Mouse (Mus musculus): ENCODE data around the gene Slc2a4. TPM values are rescaled to one million over a fixed set of nuclear protein-coding genes. Genes with fewer than 3 reads are reported as not detected.
"Not testable (repeated sequence)": the region's sequence is repeated elsewhere in the genome, so short reads cannot be mapped to it uniquely, and the experiment has no call there.

Slc2a4 gene
- polyA plus RNA-seq, 1 experiment, result 2.7 TPM

DNA sequence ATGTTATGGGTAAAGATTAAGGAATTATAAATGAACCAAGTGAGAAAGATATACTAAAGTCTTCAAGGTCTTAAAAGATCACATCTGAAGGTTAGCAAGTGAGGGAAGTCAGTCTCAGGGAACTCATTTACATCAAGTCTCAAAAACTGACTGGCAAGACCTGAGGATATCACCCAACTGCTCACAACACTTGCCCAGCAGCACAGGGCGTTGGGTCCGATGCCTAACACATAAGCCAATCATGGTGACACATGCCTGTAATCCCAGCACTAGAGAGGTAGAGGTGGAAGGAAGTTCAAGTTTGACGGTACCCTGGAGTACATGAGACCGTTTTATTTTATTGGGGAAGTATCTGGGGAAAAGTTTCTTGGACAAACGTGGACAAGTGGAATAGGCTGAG is 29.9 kb downstream of the Slc2a4 start:
- H3K4me3 ChIP-seq (ENCODE audit: low read depth, low read length), result no peak overlapping the region
- TF ChIP-seq CTCF (IDR thresholded peaks at IDR 0.05; ENCODE audit: low read depth, low read length), result no peak
- no peak for TF ChIP-seq POLR2A (IDR thresholded peaks at IDR 0.05; ENCODE audit: insufficient read depth, low read length)
- no peak for TF ChIP-seq EP300 (IDR thresholded peaks at IDR 0.05; ENCODE audit: insufficient read depth, low read depth, low read length)
- peaks cover 39% of the 10 kb centered on the region for H3K36me3 ChIP-seq (ENCODE audit: control insufficient read depth, insufficient read depth, low read length, poor library complexity, severe bottlenecking)
- H3K9me3 ChIP-seq (replicated peaks; ENCODE audit: control insufficient read depth, insufficient read depth, low read length, poor library complexity, severe bottlenecking), result no peaks in the 10 kb centered on the region
- no peak overlapping the region for H3K27ac ChIP-seq (ENCODE audit: insufficient read depth, low read length)
- peaks cover 2% of the 10 kb centered on the region for H3K4me1 ChIP-seq (ENCODE audit: control insufficient read depth, insufficient read depth, low read length)
- no peaks in the 10 kb centered on the region for H3K27me3 ChIP-seq (ENCODE audit: control insufficient read depth, insufficient read depth, low read length, poor library complexity, severe bottlenecking)
- H3K9ac ChIP-seq (ENCODE audit: low read depth, poor library complexity, severe bottlenecking), result no peak overlapping the region

DNA sequence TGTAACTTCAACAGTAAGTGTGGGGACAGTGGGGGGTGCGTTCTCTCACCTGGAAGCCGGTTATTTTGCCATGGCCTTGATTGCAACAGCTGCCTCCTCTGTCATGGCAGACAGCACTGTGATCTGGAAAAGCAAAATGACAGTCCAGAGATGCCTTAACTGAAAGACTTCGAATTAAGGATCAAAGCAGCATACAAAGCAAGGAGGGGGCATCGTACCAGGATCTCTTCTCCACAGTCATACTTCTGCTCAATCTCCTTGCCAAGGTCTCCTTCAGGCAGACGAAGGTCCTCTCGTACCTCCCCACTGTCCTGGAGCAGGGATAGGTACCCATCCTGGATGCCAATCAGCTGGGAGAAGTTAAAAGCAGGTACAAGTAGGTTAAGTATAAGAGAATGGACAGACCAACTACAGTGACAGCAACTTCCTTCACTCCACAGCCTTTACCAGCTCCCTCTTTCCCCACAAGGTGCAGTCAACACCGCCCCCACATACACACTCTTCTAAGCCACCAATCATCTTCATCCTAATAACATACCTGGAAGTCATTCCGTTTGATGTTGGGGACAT is 30.5 kb downstream of the Slc2a4 start:
- peaks cover 2% of the 10 kb centered on the region for H3K4me1 ChIP-seq (ENCODE audit: control insufficient read depth, insufficient read depth, low read length)
- no peaks in the 10 kb centered on the region for H3K9me3 ChIP-seq (replicated peaks; ENCODE audit: control insufficient read depth, insufficient read depth, low read length, poor library complexity, severe bottlenecking)
- no peak for TF ChIP-seq POLR2A (IDR thresholded peaks at IDR 0.05; ENCODE audit: insufficient read depth, low read length)
- TF ChIP-seq CTCF (IDR thresholded peaks at IDR 0.05; ENCODE audit: low read depth, low read length), result no peak
- no peak for TF ChIP-seq EP300 (IDR thresholded peaks at IDR 0.05; ENCODE audit: insufficient read depth, low read depth, low read length)
- no peak overlapping the region for H3K27ac ChIP-seq (ENCODE audit: insufficient read depth, low read length)
- no peak overlapping the region for H3K9ac ChIP-seq (ENCODE audit: low read depth, poor library complexity, severe bottlenecking)
- no peaks in the 10 kb centered on the region for H3K27me3 ChIP-seq (ENCODE audit: control insufficient read depth, insufficient read depth, low read length, poor library complexity, severe bottlenecking)
- H3K4me3 ChIP-seq (ENCODE audit: low read depth, low read length), result no peak overlapping the region
- H3K36me3 ChIP-seq (ENCODE audit: control insufficient read depth, insufficient read depth, low read length, poor library complexity, severe bottlenecking), result peaks cover 39% of the 10 kb centered on the region

DNA sequence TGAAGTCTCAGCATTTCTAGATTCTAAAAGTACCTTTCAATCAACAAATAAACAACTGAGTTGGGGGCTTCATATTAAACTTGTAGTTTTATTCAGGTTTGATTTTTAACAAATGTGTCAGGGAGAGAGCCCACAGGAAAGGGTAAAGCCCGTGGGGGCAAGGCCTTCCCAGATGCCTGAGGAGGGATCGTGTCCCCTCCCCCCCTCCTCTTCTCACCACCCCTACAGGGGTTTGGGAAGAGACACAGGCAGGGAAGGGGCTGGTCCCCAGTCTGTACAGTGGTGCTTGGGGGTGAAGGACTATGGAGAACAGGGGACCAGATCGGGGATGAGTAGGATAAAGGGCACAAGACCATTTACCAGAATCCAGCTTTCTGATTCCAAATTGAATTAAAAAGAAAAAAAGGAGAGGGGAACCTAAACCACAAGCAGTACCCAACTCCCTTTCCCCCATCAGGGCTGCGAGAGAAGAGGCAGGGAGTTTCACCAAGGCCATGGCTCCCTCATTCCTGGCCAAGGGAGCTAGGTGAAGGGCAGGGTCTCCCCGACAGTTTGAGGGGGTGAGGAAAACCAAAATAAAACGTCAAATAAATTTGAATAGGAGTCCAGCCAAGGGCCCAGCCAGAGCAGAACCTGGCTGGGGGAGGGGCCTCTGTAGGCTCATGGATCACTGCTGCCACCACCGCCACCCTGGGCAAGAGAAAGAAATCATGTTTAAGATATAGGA is 31.2 kb downstream of the Slc2a4 start:
- H3K9ac ChIP-seq (ENCODE audit: low read depth, poor library complexity, severe bottlenecking); H3K4me3 ChIP-seq (ENCODE audit: low read depth, low read length); H3K27ac ChIP-seq (ENCODE audit: insufficient read depth, low read length); H3K4me1 ChIP-seq (ENCODE audit: control insufficient read depth, insufficient read depth, low read length); H3K27me3 ChIP-seq (ENCODE audit: control insufficient read depth, insufficient read depth, low read length, poor library complexity, severe bottlenecking); H3K9me3 ChIP-seq (replicated peaks; ENCODE audit: control insufficient read depth, insufficient read depth, low read length, poor library complexity, severe bottlenecking): not testable (repeated sequence)
- H3K36me3 ChIP-seq (ENCODE audit: control insufficient read depth, insufficient read depth, low read length, poor library complexity, severe bottlenecking), result peaks cover 39% of the 10 kb centered on the region

DNA sequence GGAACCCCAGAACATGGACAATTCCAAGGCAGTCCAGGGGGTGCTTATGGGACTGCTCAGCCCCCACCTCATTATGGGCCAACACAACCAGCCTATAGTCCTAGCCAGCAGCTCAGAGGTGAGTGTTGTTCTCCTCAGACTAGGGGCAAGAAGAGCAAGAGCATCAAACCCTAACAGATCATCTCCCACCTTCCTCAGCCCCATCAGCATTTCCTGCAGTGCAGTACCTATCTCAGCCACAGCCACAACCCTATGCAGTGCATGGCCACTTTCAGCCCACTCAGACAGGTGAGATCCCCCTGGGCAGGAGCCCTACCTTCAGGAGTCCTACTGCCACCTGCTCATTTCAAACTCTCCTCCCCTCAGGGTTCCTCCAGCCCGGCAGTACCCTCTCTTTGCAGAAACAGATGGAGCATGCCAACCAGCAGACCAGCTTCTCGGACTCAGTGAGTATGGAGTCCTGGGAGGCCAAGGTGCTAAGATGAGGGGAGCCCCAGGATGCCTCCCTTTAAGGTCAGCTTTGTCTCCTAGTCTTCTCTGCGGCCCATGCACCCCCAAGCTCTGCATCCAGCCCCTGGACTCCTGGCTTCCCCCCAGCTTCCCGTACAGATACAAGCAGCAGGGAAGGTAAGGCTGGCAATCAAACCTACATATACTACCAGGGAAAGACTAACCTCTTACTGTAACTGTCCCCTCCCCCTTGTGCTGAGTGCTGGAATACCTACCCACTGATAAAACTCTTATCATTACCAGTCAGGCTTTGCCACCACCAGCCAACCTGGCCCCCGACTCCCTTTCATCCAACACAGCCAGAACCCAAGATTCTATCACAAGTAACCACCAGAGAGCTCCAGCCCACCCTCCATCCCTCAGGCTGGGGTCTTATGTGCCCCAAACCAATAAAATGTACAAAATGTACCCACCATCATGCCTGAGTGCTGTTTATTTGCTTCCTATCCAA is 32.0 kb downstream of the Slc2a4 start:
- H3K9me3 ChIP-seq (replicated peaks; ENCODE audit: control insufficient read depth, insufficient read depth, low read length, poor library complexity, severe bottlenecking), result no peaks in the 10 kb centered on the region
- no peak overlapping the region for H3K4me3 ChIP-seq (ENCODE audit: low read depth, low read length)
- peaks cover 2% of the 10 kb centered on the region for H3K4me1 ChIP-seq (ENCODE audit: control insufficient read depth, insufficient read depth, low read length)
- no peaks in the 10 kb centered on the region for H3K27me3 ChIP-seq (ENCODE audit: control insufficient read depth, insufficient read depth, low read length, poor library complexity, severe bottlenecking)
- H3K27ac ChIP-seq (ENCODE audit: insufficient read depth, low read length), result no peak overlapping the region
- H3K9ac ChIP-seq (ENCODE audit: low read depth, poor library complexity, severe bottlenecking), result no peak overlapping the region
- TF ChIP-seq POLR2A (IDR thresholded peaks at IDR 0.05; ENCODE audit: insufficient read depth, low read length), result no peak
- TF ChIP-seq CTCF (IDR thresholded peaks at IDR 0.05; ENCODE audit: low read depth, low read length), result no peak
- no peak for TF ChIP-seq EP300 (IDR thresholded peaks at IDR 0.05; ENCODE audit: insufficient read depth, low read depth, low read length)
- peaks cover 43% of the 10 kb centered on the region for H3K36me3 ChIP-seq (ENCODE audit: control insufficient read depth, insufficient read depth, low read length, poor library complexity, severe bottlenecking)

GRCm38 (mm10) chr11:69914917-69915430 is 33.0 kb downstream of the Slc2a4 start:
- Histone ChIP-seq H3K4me1 (ENCODE audit: control insufficient read depth, insufficient read depth, low read length) (peaks cover 2% of the 10 kb centered on the region), H3K27me3 (ENCODE audit: control insufficient read depth, insufficient read depth, low read length, poor library complexity, severe bottlenecking) (no peaks in the 10 kb centered on the region)

More at GRCm38 (mm10) chr11:69914917-69915430, 33.0 kb downstream of the Slc2a4 start:
- peaks cover 44% of the 10 kb centered on the region for H3K36me3 ChIP-seq (ENCODE audit: control insufficient read depth, insufficient read depth, low read length, poor library complexity, severe bottlenecking)
- no peak overlapping the region for H3K4me3 ChIP-seq (ENCODE audit: low read depth, low read length)
- H3K9me3 ChIP-seq (replicated peaks; ENCODE audit: control insufficient read depth, insufficient read depth, low read length, poor library complexity, severe bottlenecking), result no peaks in the 10 kb centered on the region
- no peak overlapping the region for H3K9ac ChIP-seq (ENCODE audit: low read depth, poor library complexity, severe bottlenecking)
- TF ChIP-seq CTCF (IDR thresholded peaks at IDR 0.05; ENCODE audit: low read depth, low read length) (no peak), EP300 (IDR thresholded peaks at IDR 0.05; ENCODE audit: insufficient read depth, low read depth, low read length) (no peak), POLR2A (IDR thresholded peaks at IDR 0.05; ENCODE audit: insufficient read depth, low read length) (no peak)
- H3K27ac ChIP-seq (ENCODE audit: insufficient read depth, low read length), result no peak overlapping the region
